Mouse (Mus musculus) spleen, adult 2 months (tissue): ENCODE measurements around the gene Farp1. TPM values are rescaled to one million over a fixed set of nuclear protein-coding genes. Genes with fewer than 3 reads are reported as not detected.

ENCODE experiments used
- DNase-seq, 2 experiments: peaks; one replicate each; pipeline versions ENCODE4 v3.0.0 to v3.0.0-alpha.2; 2012 to 2021; ENCODE audit warnings: low spot score in 2 of 2, low read depth in 1 of 2
- H3K27ac ChIP-seq: fragments of 200-500 bp; 2 replicates; pipeline ENCODE4 v1.5.1; 2012; ENCODE audit warnings: low read length, inconsistent platforms; ENCODE audit not compliant: insufficient read depth
- H3K27me3 ChIP-seq: fragments of 200-500 bp; 2 replicates; pipeline ENCODE4 v1.6.1; 2012; ENCODE audit warnings: mild to moderate bottlenecking, moderate library complexity, low read length, inconsistent platforms; ENCODE audit not compliant: control insufficient read depth, insufficient read depth
- H3K36me3 ChIP-seq: fragments of 200-500 bp; 2 replicates; pipeline ENCODE4 v1.6.1; 2012; ENCODE audit warnings: mild to moderate bottlenecking, low read length, inconsistent platforms; ENCODE audit not compliant: control insufficient read depth, insufficient read depth
- H3K4me1 ChIP-seq: fragments of 200-500 bp; 2 replicates; pipeline ENCODE4 v1.6.1; 2011; ENCODE audit warnings: inconsistent platforms; ENCODE audit not compliant: control insufficient read depth, insufficient read depth, insufficient read length
- H3K4me3 ChIP-seq: fragments of 200-500 bp; 2 replicates; pipeline ENCODE4 v1.5.1; 2011; ENCODE audit warnings: mild to moderate bottlenecking, inconsistent platforms; ENCODE audit not compliant: insufficient read depth, insufficient read length; ENCODE audit errors: extremely low read depth
- CTCF ChIP-seq: fragments of 200-500 bp; IDR thresholded peaks from 2 replicates; pipeline ENCODE4 v1.5.1; 2011; ENCODE audit warnings: mild to moderate bottlenecking, inconsistent platforms; ENCODE audit not compliant: insufficient read depth, insufficient read length, insufficient replicate concordance; ENCODE audit errors: extremely low read depth
- POLR2A ChIP-seq: fragments of 200-500 bp; IDR thresholded peaks from 2 replicates; pipeline ENCODE4 v1.6.1; 2011; ENCODE audit warnings: low read depth, low read length, inconsistent platforms
- WGBS: fragments of 180-500 bp; shearing (Covaris S2); methylation state at CpG from one replicate; pipeline ENCODE4 v1.1.7; 2018; 5-methylcytosine and 5-hydroxymethylcytosine counted together
- polyA plus RNA-seq: library from polyadenylated mRNA; depleted of rRNA; stranded (reverse); fragments of >200 nt; gene quantifications from 2 replicates; pipeline ENCODE4 v1.2.3, GENCODE M21; 2012; rRNA removed

Farp1 gene
- polyA plus RNA-seq, 1 experiment, result 3.0 TPM

DNA sequence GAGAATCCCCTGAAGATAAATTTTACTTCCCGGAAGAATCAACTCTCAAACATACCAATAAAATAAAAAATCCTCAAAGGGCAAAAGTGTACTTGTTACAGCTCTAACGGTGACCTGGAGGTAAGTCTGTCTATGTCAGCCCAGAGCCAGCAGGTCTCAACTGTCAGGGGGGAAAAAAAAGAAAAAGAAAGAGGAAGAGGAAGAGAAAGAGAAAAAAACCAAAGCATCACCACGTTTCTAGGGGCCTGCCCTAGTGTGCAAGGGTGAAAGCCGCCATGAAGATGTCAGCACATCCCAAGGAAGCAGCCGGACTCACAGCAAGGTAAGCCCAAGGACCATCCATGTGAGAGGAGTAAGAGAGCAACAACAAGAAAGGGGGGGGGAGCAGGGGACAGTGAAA lies 293.9 kb downstream of the Farp1 start:
- H3K27me3 ChIP-seq, result no peaks in the 10 kb centered on the region
- H3K36me3 ChIP-seq, result no peaks in the 10 kb centered on the region
- DNase-seq, result no peak
- TF ChIP-seq POLR2A, result no peak
- TF ChIP-seq CTCF, result no peak
- H3K4me3 ChIP-seq, result no peak overlapping the region
- H3K4me1 ChIP-seq, result peaks cover 58% of the 10 kb centered on the region; the same call in 1 of the 2 replicates
- WGBS, result 41% methylated on average over 5 of the region's 5 CpGs
- H3K27ac ChIP-seq, result no peak overlapping the region

DNA sequence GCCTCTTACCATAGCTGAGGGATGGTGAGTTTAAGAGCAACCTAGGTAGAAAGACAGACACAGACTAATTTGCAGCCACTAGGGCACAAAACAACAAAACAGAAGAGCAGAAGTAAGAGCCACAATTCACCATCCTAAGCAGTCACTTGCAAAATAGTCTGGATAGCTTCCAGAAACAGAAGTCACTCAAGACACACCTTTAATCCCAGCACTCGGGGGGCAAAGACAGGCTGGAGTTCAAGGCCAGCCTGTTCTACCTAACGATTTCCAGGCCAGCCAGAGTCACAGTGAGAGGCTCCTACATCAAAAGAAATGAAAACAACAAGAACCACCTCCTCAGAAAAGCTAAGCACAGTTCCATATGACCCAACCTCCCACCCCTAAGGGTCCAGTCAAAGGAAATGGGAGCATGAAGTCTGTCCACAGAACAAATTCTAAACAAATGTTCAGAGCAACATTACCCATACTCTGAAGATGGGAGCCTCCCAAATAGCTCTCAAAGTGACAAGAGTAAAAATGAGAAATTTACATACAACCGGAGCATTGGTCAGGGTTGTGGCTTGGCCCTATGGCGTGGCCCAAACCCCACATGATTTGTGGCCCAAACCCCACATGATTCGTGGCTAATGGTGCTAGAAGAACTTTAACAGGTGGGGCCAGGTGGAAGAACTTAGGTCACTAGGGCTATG lies 294.5 kb downstream of the Farp1 start:
- TF ChIP-seq CTCF (no peak), POLR2A (no peak)
- no peaks in the 10 kb centered on the region for H3K27me3 ChIP-seq
- peaks cover 55% of the 10 kb centered on the region; the same call in 1 of the 2 replicates for H3K4me1 ChIP-seq
- no peak overlapping the region; the same call in 1 of the 2 replicates for H3K27ac ChIP-seq
- 53% methylated on average over 5 of the region's 5 CpGs for WGBS
- no peak overlapping the region for H3K4me3 ChIP-seq
- H3K36me3 ChIP-seq, result no peaks in the 10 kb centered on the region
- no peak for DNase-seq

DNA sequence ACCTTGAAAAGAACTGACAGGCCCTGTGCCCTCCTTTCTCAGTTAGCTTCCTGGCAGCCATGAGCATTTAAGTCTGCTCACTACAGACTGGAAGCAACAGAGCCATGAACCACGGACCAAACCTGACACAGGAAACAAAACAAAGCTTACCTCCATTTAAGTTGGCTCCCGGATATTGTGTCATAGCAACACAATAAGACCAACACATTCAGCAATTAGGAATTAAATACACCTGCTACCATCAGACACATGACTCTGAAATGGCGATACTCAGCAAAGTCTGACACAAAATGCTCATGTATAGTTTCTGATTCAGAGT lies 295.0 kb downstream of the Farp1 start:
- Histone ChIP-seq H3K27me3 (no peaks in the 10 kb centered on the region), H3K36me3 (no peaks in the 10 kb centered on the region), H3K4me1 (peaks cover 50% of the 10 kb centered on the region; the same call in 1 of the 2 replicates), H3K4me3 (no peak overlapping the region), H3K27ac (no peak overlapping the region; the same call in 1 of the 2 replicates)
- 61% methylated on average over 3 of the region's 3 CpGs for WGBS
- TF ChIP-seq POLR2A, result no peak
- no peak for TF ChIP-seq CTCF
- DNase-seq, result no peak

Other genes starting within 250 kb of the Farp1 start
- 10.9 and 11.0 TPM in 2 replicates for gene Ipo5, start 124.0 kb upstream of the Farp1 start, polyA plus RNA-seq